Mouse (Mus musculus) layer of hippocampus, adult 9-11 months (tissue): Measurements from ENCODE around the gene Ttn.

Source experiments
- DNase-seq: peaks from one replicate; pipeline ENCODE4 v3.0.0; 2022

Gene Ttn

GRCm38 (mm10) chr2:76961420-76962044 lies 20.8 kb downstream of the Ttn start:
- DNase-seq = no peak

DNA sequence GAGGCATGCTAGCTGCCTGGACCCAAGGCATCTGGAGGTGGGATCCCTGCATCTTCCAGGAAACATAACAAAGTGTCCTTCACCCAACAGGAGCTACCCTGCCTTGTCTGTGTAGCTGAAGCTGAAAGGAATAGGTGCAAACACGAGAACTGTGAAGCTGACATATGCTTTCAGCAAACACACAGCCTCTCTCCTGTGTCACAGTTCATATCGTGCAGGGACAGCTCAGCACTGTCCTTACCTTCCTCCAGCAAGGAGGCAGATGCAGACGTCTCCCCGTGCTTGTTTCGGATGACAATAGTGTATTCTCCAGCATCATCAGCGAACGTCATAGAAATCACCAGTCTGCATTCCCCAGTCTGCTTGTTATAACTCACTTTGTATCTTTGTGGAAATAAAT lies 32.6 kb downstream of the Ttn start:
- DNase-seq = no peak

DNA sequence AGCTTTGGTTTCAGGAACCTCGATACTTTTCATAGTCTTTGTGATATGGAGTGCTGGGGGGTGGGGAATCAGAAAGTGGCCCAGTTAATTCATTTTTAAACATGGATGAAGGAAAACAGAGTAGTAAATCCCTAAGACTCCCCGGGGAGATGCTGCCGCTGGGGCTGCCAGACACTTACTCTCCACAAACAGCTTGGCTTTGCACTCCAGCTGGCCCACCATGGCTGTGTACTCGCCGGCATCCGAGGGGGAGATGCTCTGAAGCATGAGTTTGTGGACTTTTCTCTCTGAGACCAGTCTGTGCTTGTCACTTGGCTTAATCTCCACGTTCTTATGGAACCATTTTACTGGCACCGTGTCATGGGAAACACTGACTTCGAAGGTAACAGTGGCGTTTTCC lies 43.8 kb downstream of the Ttn start:
- no peak for DNase-seq

DNA sequence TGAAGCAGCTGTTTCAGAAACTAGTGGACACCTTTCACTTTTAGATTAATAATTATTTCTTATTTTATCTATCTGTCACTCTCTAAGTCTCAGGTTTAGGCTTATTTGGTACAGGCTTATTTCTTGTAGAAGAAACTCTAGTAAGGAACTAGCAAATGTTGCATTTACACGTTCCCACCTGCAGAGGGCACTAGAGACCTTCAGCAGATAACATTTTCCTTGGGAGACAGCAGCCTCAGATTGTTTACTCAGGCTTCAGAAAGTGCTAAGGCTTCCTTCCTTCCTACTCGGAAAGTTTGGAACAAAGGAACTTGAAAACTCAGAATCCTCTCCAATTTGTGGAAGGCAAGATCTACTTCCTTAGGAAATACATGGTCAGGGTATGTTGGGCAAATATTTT lies 52.6 kb downstream of the Ttn start:
- DNase-seq = peak; percentile 45

DNA sequence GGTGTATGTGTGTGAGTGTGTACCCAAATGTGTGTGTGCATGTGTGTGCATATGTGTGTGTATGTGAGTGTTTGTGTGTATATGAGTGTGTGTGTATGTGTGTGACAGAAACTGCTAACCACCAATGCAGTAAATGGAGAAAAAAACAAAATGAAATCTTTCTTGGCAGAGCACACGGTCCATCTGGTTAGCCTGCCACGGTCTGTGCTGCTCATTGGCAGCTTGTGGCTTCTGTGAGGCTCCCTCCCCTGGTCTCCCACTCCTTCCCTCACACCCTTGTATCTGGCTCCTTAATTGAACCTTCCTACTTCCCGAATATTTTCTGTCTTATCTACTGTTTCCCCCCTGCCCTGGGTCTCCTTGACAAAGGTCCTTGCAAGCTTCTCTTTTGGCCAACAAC lies 53.5 kb downstream of the Ttn start:
- peak; percentile 21 for DNase-seq

GRCm38 (mm10) chr2:76928298-76928697 lies 54.0 kb downstream of the Ttn start:
- DNase-seq = no peak

DNA sequence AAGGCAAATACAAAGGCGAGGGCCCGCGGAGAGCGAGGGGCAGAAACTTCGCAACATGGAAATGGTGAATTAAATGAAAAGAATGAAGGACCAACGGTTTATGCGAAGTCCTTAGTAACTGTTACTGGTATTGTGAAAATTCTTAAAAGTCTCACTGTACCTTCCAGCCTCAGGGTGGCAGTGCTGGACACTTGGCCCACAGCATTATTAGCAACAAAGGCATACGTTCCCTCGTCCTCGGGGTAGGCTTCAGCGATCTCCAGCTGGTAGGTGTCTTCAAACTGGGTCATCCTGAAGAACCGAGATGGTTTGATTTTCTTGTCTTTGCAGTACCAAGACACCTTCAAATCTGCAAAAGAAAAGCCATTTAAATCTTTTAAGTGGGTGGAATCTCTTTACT lies 55.4 kb downstream of the Ttn start:
- no peak for DNase-seq

DNA sequence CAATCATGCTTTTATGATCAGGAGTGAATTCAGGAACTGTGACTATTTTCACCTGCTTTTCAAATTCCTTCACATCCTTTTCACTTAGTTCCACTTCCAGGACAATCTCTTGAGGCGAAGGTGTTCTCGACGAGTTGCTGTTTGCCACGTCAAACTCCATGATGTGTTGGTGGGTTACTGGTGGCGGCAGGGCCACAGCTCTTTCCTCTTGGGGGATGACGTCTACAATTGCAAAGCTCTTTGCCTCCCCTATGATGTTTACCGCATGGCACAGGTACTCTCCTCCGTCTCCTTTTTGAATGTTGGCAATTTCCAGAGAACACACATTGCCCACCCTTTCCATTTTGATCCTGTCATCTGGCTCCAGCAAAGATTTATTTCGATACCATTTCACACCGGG lies 67.4 kb downstream of the Ttn start:
- DNase-seq = no peak

DNA sequence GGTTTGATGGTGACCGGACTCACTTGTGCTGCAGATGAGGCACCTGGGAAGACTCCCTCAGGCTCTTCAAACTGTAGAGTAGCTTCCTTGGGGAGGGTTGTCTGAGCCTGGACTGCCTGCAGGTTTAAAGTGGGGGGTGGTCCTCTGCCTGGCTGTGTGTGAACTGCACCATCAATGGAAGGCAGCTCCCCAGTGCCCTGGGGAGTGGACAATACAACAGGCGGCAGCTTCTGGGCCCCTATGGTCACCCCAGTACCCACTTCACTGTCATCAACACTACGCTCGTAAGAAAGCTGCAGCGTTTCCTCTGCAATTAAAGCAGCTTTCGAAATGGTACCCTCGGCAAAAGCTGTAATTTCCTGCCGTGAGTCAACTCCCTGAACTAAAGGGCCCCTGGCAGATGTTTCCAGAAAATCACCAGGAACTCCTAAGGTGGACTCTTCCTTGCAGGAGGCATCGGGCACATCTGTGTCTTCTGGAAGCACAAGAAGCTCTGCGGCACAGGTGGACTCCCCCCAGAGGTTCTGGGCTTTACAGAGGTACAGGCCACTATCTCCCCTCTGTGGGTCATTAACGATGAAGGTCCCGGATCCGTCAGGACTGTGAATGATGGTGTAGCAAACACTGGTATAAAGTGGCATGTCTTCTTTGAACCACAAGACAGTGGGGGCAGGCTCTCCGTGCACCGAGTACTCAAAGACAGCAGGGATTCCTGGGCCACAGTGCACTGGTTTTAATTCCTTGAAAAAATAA lies 73.5 kb downstream of the Ttn start:
- no peak for DNase-seq

GRCm38 (mm10) chr2:76903351-76903750 lies 79.0 kb downstream of the Ttn start:
- DNase-seq = no peak

- DNase-seq = no peak
These were observed 80.8 kb downstream of the Ttn start for GRCm38 (mm10) chr2:76901476-76902086.

- no peak for DNase-seq
These were observed 82.5 kb downstream of the Ttn start for GRCm38 (mm10) chr2:76899886-76900285.

- DNase-seq = no peak
These were observed 85.4 kb downstream of the Ttn start for GRCm38 (mm10) chr2:76896990-76897389.

DNA sequence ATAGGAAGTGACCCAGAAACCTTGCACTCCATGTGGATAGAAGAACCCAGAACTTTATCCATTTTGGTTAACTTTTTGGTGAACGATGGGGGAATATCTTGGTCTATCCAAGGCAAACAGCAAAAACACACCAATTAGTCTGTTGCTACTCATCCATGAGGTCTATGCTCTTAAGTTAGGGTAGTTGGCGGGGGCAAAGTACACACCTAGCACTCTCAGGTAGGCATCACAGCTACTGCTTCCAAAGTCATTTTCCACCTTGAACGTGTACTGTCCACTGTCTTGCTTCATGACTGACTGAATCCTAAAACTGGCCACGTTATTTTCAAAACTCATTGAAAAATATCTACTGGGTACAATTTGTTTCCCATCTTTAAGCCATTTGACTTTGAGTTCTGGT lies 87.0 kb downstream of the Ttn start:
- no peak for DNase-seq

- DNase-seq = no peak
These were observed 93.6 kb downstream of the Ttn start for GRCm38 (mm10) chr2:76888721-76889120.

GRCm38 (mm10) chr2:76885855-76886254 lies 96.5 kb downstream of the Ttn start:
- DNase-seq = no peak

GRCm38 (mm10) chr2:76881406-76881805 lies 100.9 kb downstream of the Ttn start:
- no peak for DNase-seq

DNA sequence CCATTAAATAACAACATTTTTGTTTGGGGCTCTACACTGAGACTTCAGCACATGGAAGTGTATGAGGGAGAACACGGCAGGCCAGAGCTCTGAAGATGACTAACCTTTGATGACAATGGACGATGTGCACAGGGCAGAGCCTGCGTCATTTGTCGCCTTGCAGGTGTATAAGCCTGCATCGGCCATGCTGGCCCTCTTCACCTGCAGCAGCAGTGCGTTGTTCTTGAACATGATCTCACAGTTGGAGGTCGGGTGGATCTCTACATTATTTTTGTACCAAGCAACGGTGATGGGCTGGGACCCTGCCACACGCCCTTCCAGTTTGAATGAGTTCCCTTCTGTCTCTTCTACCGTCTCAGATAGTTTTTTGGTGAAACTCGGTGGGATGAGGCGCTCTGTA lies 106.8 kb downstream of the Ttn start:
- DNase-seq = no peak

DNA sequence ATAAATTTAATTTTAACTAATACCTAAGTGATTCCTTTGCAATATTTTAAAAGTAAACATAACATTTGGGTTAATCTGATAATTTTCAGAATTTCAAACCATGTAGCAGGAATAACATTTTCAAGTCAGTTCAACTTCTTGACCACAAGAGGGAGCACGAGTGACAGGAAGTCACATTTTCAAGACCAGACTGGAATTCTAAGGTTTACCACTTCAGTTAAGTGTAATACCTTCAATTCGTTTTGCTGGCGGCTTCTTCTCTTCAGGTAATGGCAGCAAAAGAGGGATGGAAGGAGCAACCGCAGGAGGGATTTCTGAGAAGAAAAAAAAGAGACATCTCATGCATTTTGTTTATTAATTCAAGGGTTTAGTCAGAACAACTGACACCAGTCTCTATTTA lies 115.4 kb downstream of the Ttn start:
- DNase-seq = no peak

DNA sequence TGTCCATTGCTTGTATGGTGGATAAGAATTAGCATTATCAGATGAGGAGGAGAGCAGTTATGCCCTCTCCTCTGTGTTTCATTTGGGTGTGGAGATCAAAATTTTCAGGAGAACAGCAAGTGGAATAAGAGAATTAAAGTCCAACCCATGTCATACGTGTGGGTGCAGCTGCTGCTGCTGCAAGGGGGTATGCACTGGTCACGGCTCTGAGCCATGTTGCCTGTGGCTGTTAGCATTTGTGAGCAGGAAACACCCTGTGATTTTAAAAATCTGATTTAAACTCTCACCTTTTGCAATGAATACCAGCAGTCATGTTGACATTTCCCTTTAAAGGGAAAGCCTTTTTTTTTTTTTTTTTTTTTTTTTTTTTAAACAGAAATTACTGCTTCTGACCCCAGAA lies 116.8 kb downstream of the Ttn start:
- no peak for DNase-seq

DNA sequence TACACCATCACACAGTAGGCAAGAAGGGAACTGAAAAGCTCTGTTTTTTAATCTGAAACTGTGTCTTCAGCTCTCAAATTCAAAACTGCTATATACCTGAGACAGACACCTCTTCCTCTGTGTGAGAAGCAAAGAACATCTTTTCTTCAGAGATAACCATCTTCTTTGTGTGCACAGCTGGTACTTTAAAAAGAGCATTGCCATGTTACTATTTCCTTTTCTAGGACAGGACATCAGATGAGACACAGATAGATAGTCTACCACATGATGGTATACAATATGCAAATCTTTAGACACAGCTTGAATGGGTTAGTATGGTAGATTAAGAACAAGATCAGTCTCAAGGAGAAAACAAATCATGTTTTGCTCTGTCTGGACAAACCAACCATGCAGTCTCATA lies 121.0 kb downstream of the Ttn start:
- DNase-seq = no peak

- no peak for DNase-seq
These were observed 132.3 kb downstream of the Ttn start for GRCm38 (mm10) chr2:76850066-76850465.

- DNase-seq = no peak
These were observed 139.2 kb downstream of the Ttn start for GRCm38 (mm10) chr2:76843162-76843561.

DNA sequence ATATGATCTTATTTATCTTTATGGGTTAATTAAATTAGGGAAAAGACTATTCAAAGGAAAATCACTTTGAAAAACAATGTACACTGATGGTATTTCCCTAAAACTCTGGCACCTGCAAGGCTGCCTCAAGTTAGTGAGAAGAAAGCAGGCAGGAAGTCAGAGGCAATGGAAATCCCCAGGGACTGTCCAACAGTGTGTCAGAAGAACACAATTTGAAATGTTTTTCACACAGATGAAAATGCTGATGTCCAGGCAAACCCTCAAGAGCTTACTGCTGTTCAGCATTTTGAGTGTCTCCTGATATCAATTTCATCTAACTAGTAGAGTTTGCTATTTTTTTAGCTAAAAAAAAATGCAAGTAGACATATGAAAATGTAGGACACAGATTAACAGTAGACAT lies 161.9 kb downstream of the Ttn start:
- no peak for DNase-seq

DNA sequence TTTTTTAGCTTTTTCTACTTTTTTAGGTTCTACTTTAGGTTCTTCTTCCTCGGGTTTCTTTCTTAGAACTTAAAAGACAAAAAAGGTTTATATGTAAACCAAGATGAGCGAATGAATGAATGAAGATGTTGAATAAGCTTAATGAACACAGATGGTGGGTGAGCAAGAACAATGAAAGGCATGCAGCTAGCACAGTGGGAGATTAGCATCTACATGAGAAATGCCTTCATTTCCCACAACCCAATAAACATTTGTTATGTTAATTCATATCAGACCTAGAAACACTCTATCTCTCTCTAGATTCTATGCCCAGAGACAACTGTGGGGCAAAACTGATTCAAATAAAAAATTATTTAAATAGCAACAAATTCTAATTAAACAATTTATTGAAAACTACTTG lies 164.6 kb downstream of the Ttn start:
- DNase-seq = no peak
